Mouse (Mus musculus): ENCODE results near the gene Efcab9. TPM values are rescaled to one million over a fixed set of nuclear protein-coding genes. Genes with fewer than 3 reads are reported as not detected.

Efcab9 gene
- polyA plus RNA-seq, 1 experiment from 2014 or later = not detected

DNA sequence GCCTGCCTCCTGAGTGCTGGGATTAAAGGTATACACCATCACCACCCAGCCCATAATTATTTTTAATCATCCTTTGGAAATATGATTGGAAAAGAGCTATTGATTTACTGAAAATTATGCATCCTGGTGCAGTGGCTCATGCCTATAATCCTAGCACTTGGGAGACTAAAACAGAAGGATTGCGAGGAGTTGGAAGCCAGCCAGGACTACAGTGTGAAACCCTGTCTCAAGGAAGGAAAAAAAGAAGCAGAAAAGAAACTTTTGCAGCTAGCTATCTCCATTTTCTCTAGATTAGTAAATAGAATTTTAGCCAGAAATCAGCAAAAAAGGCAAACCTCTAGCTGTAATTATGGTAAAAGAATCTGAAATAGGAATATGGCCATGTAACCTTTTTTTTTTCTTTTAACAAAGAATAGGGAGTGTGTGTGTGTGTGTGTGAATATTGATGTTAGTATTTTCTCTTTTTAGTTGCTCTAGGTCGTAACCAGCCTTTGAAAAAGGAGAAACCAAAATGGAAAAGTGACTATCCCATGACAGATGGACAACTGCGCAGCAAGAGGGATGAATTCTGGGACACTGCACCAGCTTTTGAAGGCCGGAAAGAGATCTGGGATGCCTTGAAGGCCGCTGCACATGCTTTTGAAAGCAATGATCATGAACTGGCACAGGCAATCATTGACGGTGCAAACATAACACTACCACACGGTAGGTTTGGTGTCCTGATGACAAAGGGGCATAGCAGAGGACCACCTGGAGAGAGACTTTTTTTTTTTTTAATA lies 32.9 kb downstream of the Efcab9 start:
- Histone ChIP-seq H3K4me2 (replicated peaks) (no peak overlapping the region), H3K9ac (no peak overlapping the region), H3K27me3 (no peaks in the 10 kb centered on the region), H3K4me1 (no peaks in the 10 kb centered on the region), H3K36me3 (peaks cover 17% of the 10 kb centered on the region), H3K9me3 (replicated peaks) (no peaks in the 10 kb centered on the region), H3K4me3 (no peak overlapping the region), H3K27ac (no peak overlapping the region)
- 86% methylated on average over 7 of the region's 7 CpGs for WGBS
- no peak for ATAC-seq (ENCODE audit: low FRiP score)

DNA sequence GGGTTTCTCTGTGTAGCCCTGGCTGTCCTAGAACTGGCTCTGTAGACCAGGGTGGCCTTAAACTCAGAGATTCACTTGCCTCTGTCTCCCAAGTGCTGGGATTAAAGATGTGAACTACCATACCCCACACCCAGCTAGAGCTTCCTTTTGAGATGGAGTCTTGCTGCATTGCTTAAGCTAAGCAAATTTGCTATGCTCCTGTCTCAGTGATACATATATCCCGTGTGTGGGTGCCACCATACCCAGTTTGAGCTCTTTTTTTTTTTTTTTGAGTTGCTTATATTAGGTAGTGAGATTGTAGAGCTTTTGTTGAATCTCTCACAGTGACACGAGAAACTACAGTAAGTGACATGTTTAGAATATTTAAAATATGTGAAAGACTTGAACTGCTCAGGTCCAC lies 36.6 kb downstream of the Efcab9 start:
- Histone ChIP-seq H3K36me3 (0 out of 2 replicates have a peak, but pooled peaks cover 3% of the 10 kb centered on the region), H3K4me2 (replicated peaks) (no peak overlapping the region), H3K27me3 (no peaks in the 10 kb centered on the region), H3K4me1 (no peaks in the 10 kb centered on the region), H3K9me3 (replicated peaks) (no peaks in the 10 kb centered on the region), H3K27ac (no peak overlapping the region), H3K9ac (no peak overlapping the region), H3K4me3 (no peak overlapping the region)
- ATAC-seq (ENCODE audit: low FRiP score) = no peak
- WGBS = 86% methylated on average over 2 of the region's 2 CpGs

DNA sequence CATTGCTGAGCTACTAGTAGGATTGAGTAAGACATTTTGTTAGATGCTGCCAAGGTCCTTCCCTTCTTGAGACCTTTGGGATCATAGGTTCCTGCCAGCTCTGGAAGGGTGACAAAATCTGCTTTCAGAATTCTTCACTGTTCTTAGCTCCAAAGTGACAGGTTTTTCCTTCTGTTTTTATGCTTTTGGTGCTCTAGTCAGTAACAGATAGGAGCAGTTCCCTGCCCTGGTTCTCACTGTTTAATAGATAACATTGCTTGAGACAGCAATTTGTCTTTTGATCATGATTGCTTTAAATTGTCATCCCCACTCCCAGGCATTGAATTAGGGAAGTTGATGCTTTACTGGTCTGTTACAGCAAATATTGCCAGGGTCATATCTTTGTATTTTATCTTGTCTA lies 38.6 kb downstream of the Efcab9 start:
- Histone ChIP-seq H3K4me2 (replicated peaks) (no peak overlapping the region), H3K27ac (no peak overlapping the region), H3K4me3 (no peak overlapping the region), H3K27me3 (no peaks in the 10 kb centered on the region), H3K9me3 (replicated peaks) (no peaks in the 10 kb centered on the region), H3K36me3 (no peaks in the 10 kb centered on the region), H3K9ac (no peak overlapping the region), H3K4me1 (no peaks in the 10 kb centered on the region)
- no peak for ATAC-seq (ENCODE audit: low FRiP score)

DNA sequence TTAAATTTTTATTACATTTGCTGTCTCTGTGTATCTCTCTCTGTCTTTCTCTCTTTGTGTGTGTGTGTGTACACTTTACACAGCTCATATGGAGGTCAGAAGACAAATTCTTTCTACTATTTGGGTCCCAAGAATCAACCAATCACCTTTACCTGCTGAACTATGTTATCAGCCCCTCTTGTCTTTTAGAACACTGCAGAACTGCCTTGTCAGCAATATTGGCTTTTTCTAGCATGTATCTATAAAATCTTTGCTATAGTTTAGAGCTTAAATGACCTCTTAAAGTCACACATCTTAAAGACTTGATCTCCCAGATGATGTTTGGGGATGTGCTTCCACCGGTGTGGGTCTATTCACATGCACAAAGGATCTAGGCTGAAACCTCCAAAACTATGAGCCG lies 40.8 kb downstream of the Efcab9 start:
- no peak for ATAC-seq (ENCODE audit: low FRiP score)
- Histone ChIP-seq H3K27me3 (no peaks in the 10 kb centered on the region), H3K9ac (no peak overlapping the region), H3K4me3 (no peak overlapping the region), H3K27ac (no peak overlapping the region), H3K36me3 (no peaks in the 10 kb centered on the region), H3K4me2 (replicated peaks) (no peak overlapping the region), H3K9me3 (replicated peaks) (no peaks in the 10 kb centered on the region), H3K4me1 (no peaks in the 10 kb centered on the region)
- WGBS = 98% methylated on average over 2 of the region's 2 CpGs

DNA sequence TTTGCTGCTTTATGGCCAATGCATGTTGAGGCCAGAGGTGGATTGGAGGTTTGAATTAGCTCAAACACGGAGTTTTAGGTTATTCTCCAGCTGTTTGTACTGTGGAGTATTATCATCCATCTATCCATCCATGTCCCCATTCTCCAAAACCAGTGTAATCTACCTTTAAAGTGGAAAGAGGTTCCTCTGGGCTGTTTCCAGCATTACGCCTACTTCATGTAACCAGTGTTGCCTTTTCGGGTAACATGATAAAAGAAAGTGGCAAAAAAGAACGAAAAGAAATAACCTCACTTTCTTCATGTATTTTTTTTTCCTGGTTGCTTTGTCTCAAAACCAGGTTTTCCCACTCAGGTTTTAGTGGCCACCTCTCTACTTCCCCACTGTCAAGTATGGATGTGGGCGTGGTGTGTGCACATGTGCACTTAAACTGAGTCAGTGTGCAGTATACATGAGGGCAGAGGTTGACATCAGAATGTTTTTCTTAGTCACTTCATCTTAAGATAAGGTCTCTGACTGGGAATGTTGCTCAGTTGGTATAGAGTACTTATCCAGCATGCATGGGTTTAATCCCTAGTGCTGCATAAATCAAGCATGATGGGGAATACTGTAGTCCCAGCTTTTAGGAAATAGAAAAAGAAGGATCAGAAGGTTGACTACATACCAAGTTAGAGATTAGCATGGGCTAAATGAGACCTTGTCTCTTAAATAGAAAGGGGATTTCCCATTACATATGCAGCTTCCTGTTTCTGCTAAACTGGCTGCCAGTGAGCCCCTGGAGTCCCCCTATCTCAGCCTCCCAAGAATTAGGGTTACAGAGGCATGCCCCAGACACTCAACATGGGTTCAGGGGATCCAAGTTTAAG lies 42.8 kb downstream of the Efcab9 start:
- no peak for ATAC-seq (ENCODE audit: low FRiP score)
- no peak overlapping the region for H3K4me2 ChIP-seq (replicated peaks)
- H3K27ac ChIP-seq = no peak overlapping the region
- H3K9me3 ChIP-seq (replicated peaks) = no peaks in the 10 kb centered on the region
- no peak overlapping the region for H3K4me3 ChIP-seq
- no peaks in the 10 kb centered on the region for H3K36me3 ChIP-seq
- H3K4me1 ChIP-seq = no peaks in the 10 kb centered on the region
- 93% methylated on average over 5 of the region's 5 CpGs for WGBS
- H3K27me3 ChIP-seq = no peaks in the 10 kb centered on the region
- no peak overlapping the region for H3K9ac ChIP-seq

DNA sequence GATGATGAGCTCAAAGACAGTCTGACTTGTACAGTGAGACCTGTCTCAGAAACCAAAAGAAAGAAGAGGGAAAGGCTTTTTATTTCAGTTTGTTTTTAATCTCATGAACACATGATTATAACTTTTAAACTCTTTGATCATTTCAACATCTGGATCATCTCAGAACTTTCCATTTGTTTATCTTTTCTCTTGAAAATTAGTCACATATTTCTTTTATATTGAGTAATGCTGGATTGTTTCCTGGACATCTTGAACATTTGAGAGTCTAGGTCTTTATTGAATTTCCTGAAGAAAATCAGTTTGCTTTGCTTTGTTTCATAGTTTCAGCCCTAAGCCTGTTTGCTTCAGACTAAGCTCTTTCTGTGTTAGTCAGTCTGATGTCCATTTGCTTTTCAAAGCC lies 43.5 kb downstream of the Efcab9 start:
- no peak overlapping the region for H3K4me3 ChIP-seq
- H3K9ac ChIP-seq = no peak overlapping the region
- no peak for ATAC-seq (ENCODE audit: low FRiP score)
- no peaks in the 10 kb centered on the region for H3K9me3 ChIP-seq (replicated peaks)
- no peaks in the 10 kb centered on the region for H3K36me3 ChIP-seq
- H3K27me3 ChIP-seq = no peaks in the 10 kb centered on the region
- H3K27ac ChIP-seq = no peak overlapping the region
- no peak overlapping the region for H3K4me2 ChIP-seq (replicated peaks)
- H3K4me1 ChIP-seq = no peaks in the 10 kb centered on the region

DNA sequence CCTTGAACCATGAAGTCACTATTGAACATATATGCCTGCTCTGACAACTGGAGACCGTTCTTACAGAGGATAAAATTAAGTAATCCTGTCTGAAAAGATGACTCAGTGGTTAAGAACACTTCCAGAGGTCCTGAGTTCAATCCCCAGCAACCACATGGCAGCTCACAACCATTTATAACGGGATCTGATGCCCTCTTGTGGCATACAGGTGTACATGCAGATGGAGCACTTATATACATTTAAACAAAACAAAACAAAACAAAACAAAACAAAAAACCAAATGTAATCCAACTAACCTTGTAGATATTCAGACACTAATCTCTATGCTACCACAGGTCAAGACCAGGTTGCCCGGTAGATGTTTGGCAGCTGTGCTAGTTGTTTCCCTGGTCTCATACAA lies 44.4 kb downstream of the Efcab9 start:
- ATAC-seq (ENCODE audit: low FRiP score) = no peak
- no peak overlapping the region for H3K4me2 ChIP-seq (replicated peaks)
- H3K9ac ChIP-seq = no peak overlapping the region
- no peak overlapping the region for H3K27ac ChIP-seq
- no peak overlapping the region for H3K4me3 ChIP-seq
- no peaks in the 10 kb centered on the region for H3K9me3 ChIP-seq (replicated peaks)
- no peaks in the 10 kb centered on the region for H3K4me1 ChIP-seq
- H3K36me3 ChIP-seq = no peaks in the 10 kb centered on the region
- WGBS = 91% methylated on average over 3 of the region's 3 CpGs
- H3K27me3 ChIP-seq = no peaks in the 10 kb centered on the region

DNA sequence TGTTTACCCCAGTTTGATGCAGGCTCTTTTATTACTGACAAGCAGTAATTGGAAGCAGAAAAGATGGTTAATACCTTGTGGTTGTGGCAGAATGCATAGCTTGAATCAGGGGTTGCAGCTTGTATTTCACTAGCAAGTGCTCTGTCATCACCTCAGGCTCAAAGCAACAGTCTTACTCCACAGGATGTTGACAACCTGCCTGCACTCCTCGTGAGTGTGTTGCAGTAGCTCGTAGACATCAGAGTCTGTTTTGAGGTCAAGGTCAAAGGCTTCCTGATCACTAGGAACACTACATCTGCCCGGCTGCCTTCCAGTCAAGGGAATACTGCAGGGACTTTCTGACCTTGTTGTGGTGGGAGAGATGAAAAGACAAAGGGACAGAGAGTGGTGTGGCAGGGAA lies 45.3 kb downstream of the Efcab9 start:
- no peak overlapping the region for H3K9ac ChIP-seq
- WGBS = 68% methylated on average over 3 of the region's 3 CpGs
- no peaks in the 10 kb centered on the region for H3K4me1 ChIP-seq
- no peak overlapping the region for H3K4me2 ChIP-seq (replicated peaks)
- no peak overlapping the region for H3K27ac ChIP-seq
- no peaks in the 10 kb centered on the region for H3K27me3 ChIP-seq
- no peaks in the 10 kb centered on the region for H3K36me3 ChIP-seq
- H3K4me3 ChIP-seq = no peak overlapping the region
- no peaks in the 10 kb centered on the region for H3K9me3 ChIP-seq (replicated peaks)
- no peak for ATAC-seq (ENCODE audit: low FRiP score)

DNA sequence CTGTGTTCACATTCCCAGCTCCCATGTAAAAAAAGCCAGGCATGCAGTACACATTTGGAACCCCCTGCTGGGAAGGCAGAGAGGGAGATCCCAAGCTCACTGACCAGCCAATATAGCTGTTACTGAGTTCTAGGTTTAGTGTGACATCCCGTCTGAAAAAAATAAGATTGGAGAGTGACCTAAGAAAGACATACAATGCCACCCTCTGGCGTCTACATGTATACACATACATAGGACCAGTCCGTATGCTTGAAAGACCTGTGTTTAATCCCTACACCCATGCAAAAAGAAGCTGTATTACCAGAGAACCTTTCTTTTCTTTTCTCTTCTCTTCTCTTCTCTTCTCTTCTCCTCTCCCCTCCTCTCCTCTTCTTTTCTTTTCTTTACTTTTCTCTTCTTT lies 46.6 kb downstream of the Efcab9 start:
- no peak overlapping the region for H3K27ac ChIP-seq
- no peaks in the 10 kb centered on the region for H3K4me1 ChIP-seq
- 67% methylated on average over 3 of the region's 3 CpGs for WGBS
- no peak overlapping the region for H3K4me3 ChIP-seq
- no peaks in the 10 kb centered on the region for H3K27me3 ChIP-seq
- H3K9me3 ChIP-seq (replicated peaks) = no peaks in the 10 kb centered on the region
- no peak for ATAC-seq (ENCODE audit: low FRiP score)
- H3K36me3 ChIP-seq = no peaks in the 10 kb centered on the region
- H3K4me2 ChIP-seq (replicated peaks) = no peak overlapping the region
- H3K9ac ChIP-seq = no peak overlapping the region

DNA sequence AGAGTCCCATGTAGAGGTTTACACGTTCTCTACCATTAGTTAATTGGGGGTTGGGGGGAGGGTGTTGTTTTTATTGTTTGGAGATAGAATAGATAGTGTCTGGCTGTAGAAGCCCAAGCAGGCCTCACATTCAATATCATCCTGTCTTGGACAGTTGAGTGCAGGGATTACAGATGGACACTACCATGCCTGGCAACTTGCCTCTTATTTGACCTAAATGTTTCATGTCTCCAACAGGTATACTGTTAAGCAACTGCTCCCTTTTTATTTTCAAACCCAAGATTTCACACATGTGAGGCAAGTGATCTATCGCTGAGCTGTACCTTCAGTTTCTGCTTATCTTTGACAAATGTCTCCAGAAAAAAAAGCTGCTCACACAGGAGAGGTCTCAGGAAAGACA lies 50.4 kb downstream of the Efcab9 start:
- Histone ChIP-seq H3K4me2 (replicated peaks) (no peak overlapping the region), H3K9me3 (replicated peaks) (no peaks in the 10 kb centered on the region), H3K4me3 (no peak overlapping the region), H3K4me1 (no peaks in the 10 kb centered on the region), H3K9ac (no peak overlapping the region), H3K36me3 (no peaks in the 10 kb centered on the region), H3K27ac (no peak overlapping the region), H3K27me3 (no peaks in the 10 kb centered on the region)
- ATAC-seq (ENCODE audit: low FRiP score) = no peak
- 87% methylated on average over 2 of the region's 2 CpGs for WGBS

DNA sequence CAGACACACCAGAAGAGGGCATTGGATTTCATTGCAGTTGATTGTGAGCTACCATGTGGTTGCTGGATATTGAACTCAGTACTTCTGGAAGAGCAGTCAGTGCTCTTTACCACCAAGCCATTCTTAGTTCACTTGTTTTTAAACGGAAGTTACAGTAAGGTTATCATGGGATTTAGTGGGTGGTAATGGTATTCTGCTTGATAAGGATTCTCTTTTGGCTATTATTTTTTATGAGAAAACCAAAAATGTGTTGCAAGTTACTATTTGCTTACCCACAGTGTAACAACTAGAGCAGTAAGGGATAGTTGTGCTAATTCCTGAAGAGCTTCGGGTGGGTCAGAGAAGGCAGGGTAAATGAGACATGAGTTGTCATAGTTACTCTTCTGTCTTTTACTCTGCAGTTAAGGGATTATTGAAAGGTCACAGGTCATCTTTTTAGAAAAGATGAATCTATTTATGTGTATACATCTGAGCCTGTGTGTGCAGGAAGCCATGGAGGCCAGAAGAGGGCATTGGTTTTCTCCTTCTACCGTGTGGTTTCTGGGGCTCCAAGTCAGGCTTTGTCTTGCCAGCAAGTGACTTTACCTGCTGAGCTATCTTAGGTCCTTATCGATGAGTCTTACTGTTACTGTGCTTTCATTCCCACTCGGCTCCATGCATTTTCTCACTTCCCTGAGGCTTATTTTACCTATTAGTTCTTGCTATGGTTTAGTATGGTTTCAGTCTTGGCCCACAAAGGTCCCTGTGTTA lies 56.2 kb downstream of the Efcab9 start:
- Histone ChIP-seq H3K27ac (no peak overlapping the region), H3K4me2 (replicated peaks) (no peak overlapping the region), H3K27me3 (no peaks in the 10 kb centered on the region), H3K9ac (no peak overlapping the region), H3K4me1 (no peaks in the 10 kb centered on the region), H3K4me3 (no peak overlapping the region), H3K9me3 (replicated peaks) (no peaks in the 10 kb centered on the region), H3K36me3 (no peaks in the 10 kb centered on the region)
- no peak for ATAC-seq (ENCODE audit: low FRiP score)
- WGBS = 83% methylated on average over 5 of the region's 5 CpGs

DNA sequence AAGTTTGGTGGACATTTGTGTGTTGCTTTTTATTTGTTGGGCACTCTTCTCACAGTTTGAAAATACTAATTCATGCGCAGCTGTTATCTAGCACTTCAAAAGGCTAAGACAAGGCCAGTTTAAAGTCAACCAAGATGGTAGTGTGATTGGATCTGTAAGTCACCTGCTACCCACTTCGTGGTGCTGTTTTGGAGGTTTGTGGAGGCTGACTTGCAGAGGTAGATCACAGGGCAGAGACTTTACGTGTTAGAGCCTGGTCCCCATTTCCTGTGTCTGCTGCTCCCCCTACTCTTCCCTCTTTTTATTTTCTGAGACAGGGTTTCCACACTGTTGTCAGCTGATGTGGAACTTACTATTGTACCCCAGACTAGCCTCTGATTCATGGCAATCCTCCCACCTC lies 57.2 kb downstream of the Efcab9 start:
- Histone ChIP-seq H3K9ac (no peak overlapping the region), H3K27ac (no peak overlapping the region), H3K4me1 (no peaks in the 10 kb centered on the region), H3K9me3 (replicated peaks) (no peaks in the 10 kb centered on the region), H3K27me3 (no peaks in the 10 kb centered on the region), H3K4me2 (replicated peaks) (no peak overlapping the region), H3K4me3 (no peak overlapping the region), H3K36me3 (no peaks in the 10 kb centered on the region)
- ATAC-seq (ENCODE audit: low FRiP score) = no peak
- 85% methylated on average over 3 of the region's 3 CpGs for WGBS
